Mouse (Mus musculus): ENCODE results near the gene Csf2rb2. TPM values are rescaled to one million over a fixed set of nuclear protein-coding genes. Genes with fewer than 3 reads are reported as not detected.
"Not testable (repeated sequence)": the region's sequence is repeated elsewhere in the genome, so short reads cannot be mapped to it uniquely, and the experiment has no call there.

The Csf2rb2 gene
- polyA plus RNA-seq, 1 experiment from 2014 or later, result 0.43 TPM

GRCm38 (mm10) chr15:78320825-78321496, 15.4 kb upstream of the Csf2rb2 start:
- no peak overlapping the region for H3K4me3 ChIP-seq (ENCODE audit: low read length)
- no peaks in the 10 kb centered on the region for H3K9me3 ChIP-seq (replicated peaks; ENCODE audit: control insufficient read depth, low read length)
- 8% methylated on average over 5 of the region's 5 CpGs for WGBS
- no peak overlapping the region for H3K9ac ChIP-seq (ENCODE audit: low read length)
- no peaks in the 10 kb centered on the region for H3K36me3 ChIP-seq (ENCODE audit: control insufficient read depth, insufficient read depth)
- H3K27me3 ChIP-seq (ENCODE audit: control insufficient read depth, insufficient read depth, low read length), result no peaks in the 10 kb centered on the region
- no peaks in the 10 kb centered on the region for H3K4me1 ChIP-seq (ENCODE audit: control insufficient read depth, insufficient read depth, low read length)
- H3K27ac ChIP-seq (ENCODE audit: low read length), result no peak overlapping the region
- ATAC-seq (replicated peaks; ENCODE audit: extremely low read depth, insufficient read depth, low FRiP score), result peak; percentile 84
- no peak overlapping the region for H3K4me2 ChIP-seq (ENCODE audit: low read depth, low read length)

GRCm38 (mm10) chr15:78318338-78319171, 13.0 kb upstream of the Csf2rb2 start:
- not testable (repeated sequence) for H3K27ac ChIP-seq (ENCODE audit: low read length)

GRCm38 (mm10) chr15:78313659-78314058, 8.1 kb upstream of the Csf2rb2 start:
- H3K27me3 ChIP-seq (ENCODE audit: control insufficient read depth, insufficient read depth, low read length); H3K27ac ChIP-seq (ENCODE audit: low read length); H3K4me2 ChIP-seq (ENCODE audit: low read depth, low read length); H3K9ac ChIP-seq (ENCODE audit: low read length); H3K4me3 ChIP-seq (ENCODE audit: low read length); H3K4me1 ChIP-seq (ENCODE audit: control insufficient read depth, insufficient read depth, low read length); ATAC-seq (replicated peaks; ENCODE audit: extremely low read depth, insufficient read depth, low FRiP score); H3K36me3 ChIP-seq (ENCODE audit: control insufficient read depth, insufficient read depth); H3K9me3 ChIP-seq (replicated peaks; ENCODE audit: control insufficient read depth, low read length): not testable (repeated sequence)
- 55% methylated on average over 5 of the region's 5 CpGs for WGBS

More at GRCm38 (mm10) chr15:78318338-78319171, 13.0 kb upstream of the Csf2rb2 start:
- H3K4me1 ChIP-seq (ENCODE audit: control insufficient read depth, insufficient read depth, low read length); H3K36me3 ChIP-seq (ENCODE audit: control insufficient read depth, insufficient read depth); H3K4me3 ChIP-seq (ENCODE audit: low read length); H3K27me3 ChIP-seq (ENCODE audit: control insufficient read depth, insufficient read depth, low read length); ATAC-seq (replicated peaks; ENCODE audit: extremely low read depth, insufficient read depth, low FRiP score); H3K4me2 ChIP-seq (ENCODE audit: low read depth, low read length); H3K9me3 ChIP-seq (replicated peaks; ENCODE audit: control insufficient read depth, low read length); H3K9ac ChIP-seq (ENCODE audit: low read length): not testable (repeated sequence)
- 46% methylated on average over 2 of the region's 2 CpGs for WGBS

GRCm38 (mm10) chr15:78312421-78313233, 7.1 kb upstream of the Csf2rb2 start:
- WGBS, result 42% methylated on average over 4 of the region's 4 CpGs
- not testable (repeated sequence) for H3K27me3 ChIP-seq (ENCODE audit: control insufficient read depth, insufficient read depth, low read length); H3K36me3 ChIP-seq (ENCODE audit: control insufficient read depth, insufficient read depth); ATAC-seq (replicated peaks; ENCODE audit: extremely low read depth, insufficient read depth, low FRiP score); H3K4me1 ChIP-seq (ENCODE audit: control insufficient read depth, insufficient read depth, low read length); H3K9me3 ChIP-seq (replicated peaks; ENCODE audit: control insufficient read depth, low read length); H3K27ac ChIP-seq (ENCODE audit: low read length); H3K9ac ChIP-seq (ENCODE audit: low read length); H3K4me3 ChIP-seq (ENCODE audit: low read length); H3K4me2 ChIP-seq (ENCODE audit: low read depth, low read length)

- H3K4me2 ChIP-seq (ENCODE audit: low read depth, low read length), result no peak overlapping the region
- H3K36me3 ChIP-seq (ENCODE audit: control insufficient read depth, insufficient read depth), result no peaks in the 10 kb centered on the region
- no peaks in the 10 kb centered on the region for H3K27me3 ChIP-seq (ENCODE audit: control insufficient read depth, insufficient read depth, low read length)
- 70% methylated on average over 4 of the region's 4 CpGs for WGBS
- no peak overlapping the region for H3K9ac ChIP-seq (ENCODE audit: low read length)
- H3K27ac ChIP-seq (ENCODE audit: low read length), result no peak overlapping the region
- no peaks in the 10 kb centered on the region for H3K9me3 ChIP-seq (replicated peaks; ENCODE audit: control insufficient read depth, low read length)
- ATAC-seq (replicated peaks; ENCODE audit: extremely low read depth, insufficient read depth, low FRiP score), result no peak
- peaks cover 2% of the 10 kb centered on the region; the same call in 1 of the 2 replicates for H3K4me1 ChIP-seq (ENCODE audit: control insufficient read depth, insufficient read depth, low read length)
- H3K4me3 ChIP-seq (ENCODE audit: low read length), result no peak overlapping the region
These were observed 5.5 kb upstream of the Csf2rb2 start for GRCm38 (mm10) chr15:78310971-78311370.

- no peak overlapping the region for H3K9ac ChIP-seq (ENCODE audit: low read length)
- H3K27ac ChIP-seq (ENCODE audit: low read length), result no peak overlapping the region
These were observed 4.3 kb upstream of the Csf2rb2 start for GRCm38 (mm10) chr15:78309865-78310264.

GRCm38 (mm10) chr15:78303665-78304233, 1.8 kb downstream of the Csf2rb2 start:
- Histone ChIP-seq H3K36me3 (ENCODE audit: control insufficient read depth, insufficient read depth) (no peaks in the 10 kb centered on the region), H3K4me3 (ENCODE audit: low read length) (no peak overlapping the region), H3K27me3 (ENCODE audit: control insufficient read depth, insufficient read depth, low read length) (no peaks in the 10 kb centered on the region), H3K27ac (ENCODE audit: low read length) (no peak overlapping the region), H3K4me2 (ENCODE audit: low read depth, low read length) (no peak overlapping the region), H3K4me1 (ENCODE audit: control insufficient read depth, insufficient read depth, low read length) (no peaks in the 10 kb centered on the region), H3K9me3 (replicated peaks; ENCODE audit: control insufficient read depth, low read length) (no peaks in the 10 kb centered on the region), H3K9ac (ENCODE audit: low read length) (no peak overlapping the region)
- no peak for ATAC-seq (replicated peaks; ENCODE audit: extremely low read depth, insufficient read depth, low FRiP score)
- WGBS, result 86% methylated on average over 6 of the region's 6 CpGs

More at GRCm38 (mm10) chr15:78309865-78310264, 4.3 kb upstream of the Csf2rb2 start:
- Histone ChIP-seq H3K9me3 (replicated peaks; ENCODE audit: control insufficient read depth, low read length) (no peaks in the 10 kb centered on the region), H3K27me3 (ENCODE audit: control insufficient read depth, insufficient read depth, low read length) (no peaks in the 10 kb centered on the region), H3K4me1 (ENCODE audit: control insufficient read depth, insufficient read depth, low read length) (peaks cover 2% of the 10 kb centered on the region; the same call in 1 of the 2 replicates), H3K4me2 (ENCODE audit: low read depth, low read length) (no peak overlapping the region), H3K36me3 (ENCODE audit: control insufficient read depth, insufficient read depth) (no peaks in the 10 kb centered on the region), H3K4me3 (ENCODE audit: low read length) (no peak overlapping the region)
- 15% methylated on average over 5 of the region's 5 CpGs for WGBS
- no peak for ATAC-seq (replicated peaks; ENCODE audit: extremely low read depth, insufficient read depth, low FRiP score)

- ATAC-seq (replicated peaks; ENCODE audit: extremely low read depth, insufficient read depth, low FRiP score), result no peak
- H3K27ac ChIP-seq (ENCODE audit: low read length), result no peak overlapping the region
- no peak overlapping the region for H3K9ac ChIP-seq (ENCODE audit: low read length)
- no peaks in the 10 kb centered on the region for H3K9me3 ChIP-seq (replicated peaks; ENCODE audit: control insufficient read depth, low read length)
- no peak overlapping the region for H3K4me3 ChIP-seq (ENCODE audit: low read length)
- WGBS, result 92% methylated on average over 4 of the region's 4 CpGs
- H3K4me2 ChIP-seq (ENCODE audit: low read depth, low read length), result no peak overlapping the region
- H3K27me3 ChIP-seq (ENCODE audit: control insufficient read depth, insufficient read depth, low read length), result no peaks in the 10 kb centered on the region
- H3K36me3 ChIP-seq (ENCODE audit: control insufficient read depth, insufficient read depth), result no peaks in the 10 kb centered on the region
- no peaks in the 10 kb centered on the region for H3K4me1 ChIP-seq (ENCODE audit: control insufficient read depth, insufficient read depth, low read length)
These were observed 2.8 kb downstream of the Csf2rb2 start for GRCm38 (mm10) chr15:78302718-78303117.

Measured in heart, embryonic 16.5 days (tissue).